Mouse (Mus musculus): ENCODE data around the gene Acss1.

DNA sequence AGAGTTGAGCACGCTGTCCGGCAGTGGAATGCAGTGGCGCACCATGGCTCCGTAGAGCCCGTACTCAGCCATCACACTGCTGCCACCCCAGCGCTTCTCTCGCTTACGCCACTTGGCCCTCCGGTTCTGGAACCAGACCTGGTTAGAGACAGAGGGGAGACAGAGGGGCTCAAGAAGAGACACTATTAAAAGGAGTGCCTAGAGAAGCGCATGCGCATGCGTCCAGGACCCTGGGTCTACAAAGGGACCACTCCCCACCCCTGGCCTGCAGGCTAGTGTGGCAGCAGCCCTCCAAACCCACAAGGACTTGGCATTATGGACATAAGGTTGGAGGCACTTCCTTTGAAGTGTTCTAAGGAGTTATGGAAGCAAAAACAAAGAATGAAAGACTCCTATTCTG is 16.2 kb upstream of the Acss1 start:
- TF ChIP-seq CTCF (IDR thresholded peaks at IDR 0.05; ENCODE audit: borderline replicate concordance, insufficient read depth, low read length): no peak
- TF ChIP-seq POLR2A (IDR thresholded peaks at IDR 0.05; ENCODE audit: low read depth, low read length): no peak

Measured in embryonic fibroblast, embryonic 13.5 days (primary cell).